Mouse (Mus musculus): Measurements from ENCODE around the gene Galnt10. TPM values are rescaled to one million over a fixed set of nuclear protein-coding genes. Genes with fewer than 3 reads are reported as not detected.
A peak's percentile ranks its signal among the peaks of the same experiment; 100 is the strongest.
"Not testable (repeated sequence)": the region's sequence is repeated elsewhere in the genome, so short reads cannot be mapped to it uniquely, and the experiment has no call there.

The Galnt10 gene
- total RNA-seq, 2 experiments from 2014 or later, result 5.9 to 7.4 TPM

DNA sequence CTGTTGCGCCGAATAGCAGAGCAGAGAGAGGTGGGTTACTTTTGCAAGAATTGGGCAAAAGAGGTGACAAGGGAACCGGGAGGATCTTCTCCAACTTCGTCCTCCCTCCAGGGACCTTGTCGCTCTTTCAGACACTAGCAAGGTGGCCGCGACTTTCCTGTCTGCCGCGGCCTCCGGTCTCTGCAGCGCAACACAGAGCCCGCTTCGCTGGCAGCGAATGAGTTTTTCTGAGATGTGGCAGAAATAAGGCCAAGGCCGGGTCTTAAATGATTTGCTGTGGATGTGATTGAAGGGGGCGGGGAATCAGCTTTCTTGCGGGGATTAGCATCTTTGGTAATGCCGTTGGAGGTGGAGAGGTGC lies 157.2 kb downstream of the Galnt10 start:
- intact Hi-C loops (cut with DNase I), result loop anchor here (10.0 kb wide), 1 partner anchor 302 kb away; the partner anchor contains the start of gene Cnot8
- DNase-seq (ENCODE audit: extremely low spot score in 1 of 2, low spot score in 2 of 2), result peak in 1 of 2 experiments; percentile 18
- TF ChIP-seq CTCF (IDR thresholded peaks at IDR 0.05), result no peak

DNA sequence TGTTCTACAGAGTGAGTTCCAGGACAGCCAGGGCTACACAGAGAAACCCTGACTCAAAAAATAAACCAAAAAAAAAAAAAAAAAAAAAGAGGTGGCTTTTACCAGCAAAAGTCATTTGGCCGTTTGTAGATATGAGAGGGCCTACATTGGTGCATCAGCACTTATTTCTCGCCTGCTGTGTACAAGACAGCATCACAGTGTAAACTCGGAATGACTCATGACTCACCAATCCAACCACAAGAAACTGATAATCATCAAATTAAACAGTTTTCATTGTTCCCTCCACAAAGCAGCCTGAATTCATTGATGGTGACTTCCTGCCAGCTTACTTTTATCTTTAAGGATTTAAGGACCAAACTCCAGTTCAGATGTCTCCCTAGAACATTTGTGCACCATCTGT lies 159.8 kb downstream of the Galnt10 start:
- no peak for TF ChIP-seq CTCF (IDR thresholded peaks at IDR 0.05)
- Histone ChIP-seq H3K27ac (no peak overlapping the region), H3K4me3 (no peak overlapping the region)
- no peak for DNase-seq (ENCODE audit: extremely low spot score in 1 of 2, low spot score in 2 of 2)
- intact Hi-C loops (cut with DNase I), result loop anchor here (10.0 kb wide), 1 partner anchor 300 kb away; the partner anchor contains the start of gene Cnot8

More for the DNA sequence above, 157.2 kb downstream of the Galnt10 start:
- peak overlapping the region; percentile 91 for H3K4me3 ChIP-seq
- H3K27ac ChIP-seq, result peak overlapping the region; percentile 57

DNA sequence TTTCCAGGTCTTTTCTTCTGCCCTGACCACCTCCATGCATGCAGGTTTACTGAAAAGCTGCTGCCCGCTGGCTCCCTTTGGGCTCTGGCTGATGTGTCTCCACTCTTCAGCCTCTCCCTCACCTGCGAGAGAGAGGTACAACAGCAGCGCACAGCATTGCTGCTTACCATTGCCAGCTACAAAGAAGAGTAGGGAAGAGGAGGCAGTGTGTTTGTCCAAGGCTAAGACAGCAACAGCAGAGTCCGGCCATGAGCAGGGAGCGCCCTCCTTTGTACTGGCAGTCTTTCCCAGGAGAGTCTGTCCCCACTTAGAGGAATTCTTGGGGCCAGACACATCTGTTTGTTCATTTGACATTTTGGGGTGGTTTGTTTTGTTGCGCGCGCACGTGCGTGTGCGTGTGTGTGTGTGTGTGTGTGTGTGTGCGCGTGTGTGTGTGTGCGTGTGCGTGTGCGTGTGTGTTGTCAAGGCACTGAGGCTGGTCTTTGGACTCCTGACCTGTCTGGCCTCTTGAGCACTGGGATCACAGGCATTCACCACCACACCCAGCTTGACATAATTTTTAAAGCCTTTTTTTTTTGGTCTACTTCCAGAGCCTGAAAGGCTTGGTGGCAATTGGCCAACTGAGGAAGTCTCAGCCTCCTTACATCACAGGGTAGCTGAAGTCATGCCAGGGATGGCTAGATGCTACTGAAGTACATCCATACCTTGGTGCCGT lies 163.9 kb downstream of the Galnt10 start:
- no peak for TF ChIP-seq CTCF (IDR thresholded peaks at IDR 0.05)
- DNase-seq (ENCODE audit: extremely low spot score in 1 of 2, low spot score in 2 of 2), result no peak
- no peak overlapping the region for H3K27ac ChIP-seq
- H3K4me3 ChIP-seq, result no peak overlapping the region
- intact Hi-C loops (cut with DNase I), result loop anchor here (10.0 kb wide), 1 partner anchor 296 kb away; the partner anchor contains the start of gene Cnot8

DNA sequence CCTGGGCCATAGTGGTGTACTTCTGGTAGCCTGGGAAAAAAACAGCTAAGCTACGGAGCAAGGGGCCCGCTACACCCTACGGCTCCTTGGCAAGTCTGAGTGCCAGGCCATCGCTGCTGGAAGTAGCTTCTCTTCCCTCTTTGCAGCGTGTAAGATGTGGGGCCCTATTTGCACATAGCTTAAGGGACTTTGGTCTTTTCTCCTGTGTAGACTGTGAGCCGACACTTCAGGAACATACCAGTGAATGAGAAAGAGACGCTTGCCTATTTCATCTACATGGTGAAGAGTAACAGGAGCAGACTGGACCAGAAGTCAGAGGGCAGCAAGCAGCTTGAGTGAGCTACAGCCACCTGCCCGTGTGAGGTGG lies 164.5 kb downstream of the Galnt10 start:
- no peak for TF ChIP-seq CTCF (IDR thresholded peaks at IDR 0.05)
- Histone ChIP-seq H3K4me3 (no peak overlapping the region), H3K27ac (no peak overlapping the region)
- no peak for DNase-seq (ENCODE audit: extremely low spot score in 1 of 2, low spot score in 2 of 2)
- intact Hi-C loops (cut with DNase I), result loop anchor here (10.0 kb wide), 1 partner anchor 295 kb away; the partner anchor contains the start of gene Cnot8

DNA sequence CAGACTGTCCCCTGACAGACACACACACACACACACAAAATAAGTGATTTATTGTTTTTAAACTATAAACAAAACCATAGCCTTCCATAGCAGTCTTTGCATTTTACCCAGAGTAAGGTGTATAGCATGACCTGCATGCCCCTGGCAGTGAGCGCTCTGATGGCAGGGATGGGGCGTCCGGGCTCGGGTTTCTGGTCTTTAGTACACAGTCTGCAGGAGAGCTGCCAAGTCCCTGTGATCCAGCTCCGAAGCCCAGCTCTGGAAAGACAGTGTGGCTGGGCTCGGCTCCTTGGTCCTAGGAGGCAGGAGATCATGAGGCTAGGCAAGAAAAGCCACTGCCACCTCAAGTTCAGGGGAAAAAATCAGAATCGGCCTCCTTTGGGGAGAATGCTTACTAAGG lies 165.8 kb downstream of the Galnt10 start:
- no peak for DNase-seq (ENCODE audit: extremely low spot score in 1 of 2, low spot score in 2 of 2)
- no peak for TF ChIP-seq CTCF (IDR thresholded peaks at IDR 0.05)
- Histone ChIP-seq H3K4me3 (no peak overlapping the region), H3K27ac (no peak overlapping the region)
- intact Hi-C loops (cut with DNase I), result no loop called here

DNA sequence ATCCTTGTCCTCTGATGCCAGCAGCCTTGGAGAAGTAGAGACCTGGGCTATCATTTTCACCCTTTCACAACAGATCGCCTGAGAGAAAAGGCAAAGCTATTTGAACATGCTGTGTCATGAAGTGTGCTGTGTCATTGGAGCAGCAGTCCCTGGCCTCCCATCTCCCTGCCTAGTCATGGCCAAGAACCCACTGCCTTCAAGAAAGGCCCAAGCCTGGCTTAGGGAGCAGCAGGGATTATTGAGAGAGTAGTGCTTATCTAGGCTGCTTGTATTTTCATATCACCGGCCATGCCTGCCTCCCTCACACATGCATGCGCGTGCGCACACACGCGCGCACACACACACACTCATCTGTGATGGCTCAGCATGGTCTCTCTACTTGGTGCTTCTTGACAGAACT lies 167.0 kb downstream of the Galnt10 start:
- no peak overlapping the region for H3K27ac ChIP-seq
- TF ChIP-seq CTCF (IDR thresholded peaks at IDR 0.05), result no peak
- no peak overlapping the region for H3K4me3 ChIP-seq
- no peak for DNase-seq (ENCODE audit: extremely low spot score in 1 of 2, low spot score in 2 of 2)
- intact Hi-C loops (cut with DNase I), result no loop called here

DNA sequence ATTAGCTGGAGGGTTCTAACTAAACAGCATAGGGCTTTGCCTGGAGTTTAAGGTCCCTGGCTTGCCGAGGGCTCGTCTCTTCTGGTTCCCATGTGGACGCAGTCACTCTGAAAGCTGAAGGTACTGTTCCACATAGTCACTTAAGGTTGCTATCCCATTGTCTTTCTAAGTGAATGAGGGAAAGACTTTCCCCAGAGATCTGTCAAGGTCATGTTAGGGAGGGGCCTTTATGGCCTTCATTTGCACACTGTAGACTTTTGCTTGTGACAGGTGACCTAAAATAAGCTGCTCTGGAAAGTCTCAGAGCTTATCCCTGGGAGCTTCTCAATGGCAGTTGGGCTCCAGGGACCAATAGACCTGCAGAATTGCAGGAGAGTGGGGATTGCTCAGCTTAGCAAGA lies 168.4 kb downstream of the Galnt10 start:
- intact Hi-C loops (cut with DNase I), result no loop called here
- no peak for TF ChIP-seq CTCF (IDR thresholded peaks at IDR 0.05)
- H3K4me3 ChIP-seq, result no peak overlapping the region
- no peak for DNase-seq (ENCODE audit: extremely low spot score in 1 of 2, low spot score in 2 of 2)
- no peak overlapping the region for H3K27ac ChIP-seq

DNA sequence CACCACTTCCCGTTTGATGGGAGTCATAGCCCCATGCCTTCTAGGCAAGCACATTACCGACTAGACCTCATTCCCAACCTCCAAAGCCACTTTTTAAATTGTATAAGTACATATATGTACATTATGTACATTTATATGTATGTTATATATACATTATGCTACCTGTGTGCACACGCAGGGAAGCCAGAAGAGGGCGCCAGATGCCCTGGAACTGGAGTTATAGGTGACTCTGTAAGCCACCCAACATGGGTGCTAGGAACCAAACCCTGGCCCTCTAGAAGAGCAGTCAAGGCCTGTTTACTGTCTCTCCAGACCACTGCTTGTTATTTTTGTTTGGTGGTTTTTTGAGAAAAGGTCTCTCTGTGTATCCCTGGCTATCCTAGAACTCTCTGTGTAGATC lies 172.9 kb downstream of the Galnt10 start:
- no peak overlapping the region for H3K27ac ChIP-seq
- TF ChIP-seq CTCF (IDR thresholded peaks at IDR 0.05), result no peak; the same call in 1 of the 2 replicates
- intact Hi-C loops (cut with DNase I), result no loop called here
- no peak for DNase-seq (ENCODE audit: extremely low spot score in 1 of 2, low spot score in 2 of 2)
- H3K4me3 ChIP-seq, result no peak overlapping the region

DNA sequence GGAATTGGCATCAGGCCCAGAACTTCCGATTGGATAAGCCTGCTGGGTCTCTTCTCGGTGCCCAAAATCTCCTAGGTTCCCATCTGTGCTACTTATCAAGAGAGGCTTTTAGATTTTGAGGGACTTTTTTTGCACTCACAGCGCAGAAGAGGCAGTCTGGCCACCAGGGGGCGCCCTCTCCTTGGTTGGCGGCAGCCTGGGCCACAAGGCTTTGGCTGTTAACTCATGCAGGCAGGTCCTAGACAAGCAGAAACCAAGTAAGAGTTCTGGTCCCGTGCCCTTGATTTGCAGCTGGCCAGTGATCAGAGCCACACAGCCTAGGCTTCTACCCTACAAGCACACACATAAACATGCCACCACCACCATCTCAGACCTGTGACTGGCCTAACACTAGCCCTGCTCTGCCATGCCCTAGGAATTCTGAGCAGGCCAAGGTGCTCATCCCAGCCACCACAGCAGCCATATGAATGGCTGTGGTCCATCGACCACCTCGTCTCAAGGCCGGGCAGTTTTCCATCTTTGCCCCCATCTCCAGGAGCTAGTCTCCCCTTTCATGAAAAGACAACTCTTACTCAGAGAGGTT lies 174.8 kb downstream of the Galnt10 start:
- Histone ChIP-seq H3K27ac (no peak overlapping the region), H3K4me3 (no peak overlapping the region)
- intact Hi-C loops (cut with DNase I), result loop anchor here (1.0 kb wide), 1 partner anchor 114 kb away; no protein-coding TSS in a partner anchor
- TF ChIP-seq CTCF (IDR thresholded peaks at IDR 0.05), result peak; percentile 91
- DNase-seq (ENCODE audit: extremely low spot score in 1 of 2, low spot score in 2 of 2), result peak; percentile 64 to 74

DNA sequence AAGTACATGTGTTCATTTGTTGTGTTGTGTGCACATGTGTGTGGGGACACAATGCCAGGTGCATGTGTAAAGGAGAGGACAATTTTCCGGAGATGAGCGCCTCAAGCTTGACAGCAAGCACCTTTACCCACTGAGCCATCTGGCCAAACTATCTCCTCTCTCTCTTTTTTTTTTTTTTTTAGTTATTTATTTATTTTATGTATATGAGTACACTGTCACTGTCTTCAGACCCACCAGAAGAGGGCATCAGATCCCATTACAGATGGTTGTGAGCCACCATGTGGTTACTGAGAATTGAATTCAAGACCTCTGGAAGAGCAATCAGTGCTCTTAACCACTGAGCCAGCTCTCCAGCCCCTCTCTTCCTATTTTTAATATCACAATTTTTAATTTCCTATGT lies 177.9 kb downstream of the Galnt10 start:
- DNase-seq (ENCODE audit: extremely low spot score in 1 of 2, low spot score in 2 of 2); H3K27ac ChIP-seq; intact Hi-C loops (cut with DNase I); H3K4me3 ChIP-seq: not testable (repeated sequence)
- peak; percentile 20 for TF ChIP-seq CTCF (IDR thresholded peaks at IDR 0.05)

DNA sequence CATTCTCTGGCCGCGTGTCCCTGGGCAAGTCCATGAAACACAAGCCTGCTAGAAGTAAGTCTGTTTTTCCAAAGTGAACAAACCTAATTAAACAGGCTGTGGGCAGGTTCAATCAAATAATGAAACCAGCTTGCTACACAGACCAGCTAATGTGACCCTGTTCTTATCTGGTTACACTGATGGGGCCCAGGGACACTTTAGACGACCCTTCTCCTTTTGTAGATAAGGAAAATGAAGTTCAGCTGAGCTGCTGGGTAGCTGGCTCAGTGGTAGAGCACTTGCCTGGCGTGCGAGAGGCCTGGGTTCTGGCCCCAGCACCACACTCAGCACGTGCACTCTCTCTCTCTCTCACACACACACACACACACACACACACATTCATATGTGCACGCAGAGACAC lies 178.5 kb downstream of the Galnt10 start:
- TF ChIP-seq CTCF (IDR thresholded peaks at IDR 0.05), result no peak
- intact Hi-C loops (cut with DNase I), result no loop called here

DNA sequence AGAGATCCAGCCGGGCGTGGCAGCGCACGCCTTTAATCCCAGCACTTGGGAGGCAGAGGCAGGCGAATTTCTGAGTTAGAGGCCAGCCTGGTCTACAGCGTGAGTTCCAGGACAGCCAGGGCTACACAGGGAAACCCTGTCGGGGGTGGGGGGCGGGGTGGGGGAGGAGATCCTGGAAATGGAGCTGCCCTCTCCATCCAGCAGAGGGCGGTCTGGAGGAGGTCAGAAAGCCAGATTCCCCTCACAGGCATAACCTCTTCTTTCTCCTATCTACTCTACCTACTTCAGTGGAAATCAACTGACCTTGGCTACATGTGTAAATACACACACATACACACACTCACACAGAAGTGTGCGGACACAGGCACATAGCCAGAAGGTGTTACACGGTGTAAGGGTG lies 180.0 kb downstream of the Galnt10 start:
- H3K4me3 ChIP-seq; DNase-seq (ENCODE audit: extremely low spot score in 1 of 2, low spot score in 2 of 2); intact Hi-C loops (cut with DNase I); H3K27ac ChIP-seq: not testable (repeated sequence)

More for the DNA sequence above, 178.5 kb downstream of the Galnt10 start:
- no peak overlapping the region for H3K27ac ChIP-seq
- DNase-seq (ENCODE audit: extremely low spot score in 1 of 2, low spot score in 2 of 2), result no peak
- no peak overlapping the region for H3K4me3 ChIP-seq

Measured in left cerebral cortex, adult 2 months (tissue).